Mouse (Mus musculus): ENCODE measurements around the gene Tff1.

The Tff1 gene

DNA sequence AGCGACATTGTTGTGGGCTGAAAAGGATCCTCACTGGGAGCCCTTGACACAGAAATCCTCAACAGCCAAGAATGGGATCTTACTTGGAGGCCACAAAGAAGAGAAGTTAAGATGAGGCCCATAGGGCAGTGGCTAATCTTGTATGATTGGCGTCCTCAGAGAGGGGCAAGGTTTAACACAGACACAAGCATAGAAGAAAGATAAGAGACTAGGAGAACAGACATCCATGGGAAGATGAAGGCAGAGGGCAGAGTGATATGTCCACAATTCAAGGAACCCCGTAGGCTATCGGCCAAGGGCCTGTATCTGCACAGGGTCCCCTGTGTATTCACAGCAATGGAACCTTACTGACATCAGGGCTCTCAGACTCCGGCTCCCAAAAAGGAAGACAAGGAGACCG lies 30.1 kb upstream of the Tff1 start:
- TF ChIP-seq NANOG (IDR thresholded peaks at IDR 0.05; ENCODE audit: borderline replicate concordance, low read length): no peak
- TF ChIP-seq POU5F1 (IDR thresholded peaks at IDR 0.05; ENCODE audit: borderline replicate concordance, low read length): no peak
- no peak for TF ChIP-seq CTCF (conservative IDR thresholded peaks at IDR 0.05; ENCODE audit: low read length)
- Histone ChIP-seq H3K9me3 (ENCODE audit: low read length) (no peaks in the 10 kb centered on the region), H3K4me1 (replicated peaks; ENCODE audit: low read depth, low read length) (peaks cover 31% of the 10 kb centered on the region), H3K4me3 (replicated peaks; ENCODE audit: low read length) (no peak overlapping the region), H3K27me3 (ENCODE audit: insufficient read depth, low read length) (peaks cover 9% of the 10 kb centered on the region; the same call in 1 of the 2 replicates), H3K36me3 (ENCODE audit: insufficient read depth, low read length) (no peaks in the 10 kb centered on the region)

DNA sequence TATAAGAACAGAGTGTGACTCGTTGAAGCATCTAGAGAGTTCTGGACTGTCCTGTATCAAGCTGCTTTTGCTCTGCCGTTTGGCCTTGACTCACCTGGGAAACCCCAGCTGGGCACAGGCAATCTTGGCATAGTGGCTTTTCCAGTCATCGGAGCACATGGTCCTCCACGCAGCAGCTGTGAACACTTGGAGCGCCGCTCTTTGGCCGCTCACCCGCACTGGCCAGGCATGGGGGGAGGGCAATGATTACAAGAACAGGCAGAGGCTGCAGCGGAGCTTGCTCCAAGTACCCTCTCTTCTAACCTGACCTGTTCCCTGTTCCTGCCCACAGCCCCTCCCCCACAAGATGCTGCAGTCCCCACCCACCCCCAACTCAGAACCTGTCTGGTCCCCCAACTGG lies 28.3 kb upstream of the Tff1 start:
- H3K4me1 ChIP-seq (replicated peaks; ENCODE audit: low read depth, low read length): peaks cover 16% of the 10 kb centered on the region
- H3K9me3 ChIP-seq (ENCODE audit: low read length): no peaks in the 10 kb centered on the region
- H3K4me3 ChIP-seq (replicated peaks; ENCODE audit: low read length): no peak overlapping the region
- H3K36me3 ChIP-seq (ENCODE audit: insufficient read depth, low read length): no peaks in the 10 kb centered on the region
- TF ChIP-seq NANOG (IDR thresholded peaks at IDR 0.05; ENCODE audit: borderline replicate concordance, low read length): no peak
- no peak for TF ChIP-seq CTCF (conservative IDR thresholded peaks at IDR 0.05; ENCODE audit: low read length)
- no peak for TF ChIP-seq POU5F1 (IDR thresholded peaks at IDR 0.05; ENCODE audit: borderline replicate concordance, low read length)
- H3K27me3 ChIP-seq (ENCODE audit: insufficient read depth, low read length): peaks cover 9% of the 10 kb centered on the region; the same call in 1 of the 2 replicates

DNA sequence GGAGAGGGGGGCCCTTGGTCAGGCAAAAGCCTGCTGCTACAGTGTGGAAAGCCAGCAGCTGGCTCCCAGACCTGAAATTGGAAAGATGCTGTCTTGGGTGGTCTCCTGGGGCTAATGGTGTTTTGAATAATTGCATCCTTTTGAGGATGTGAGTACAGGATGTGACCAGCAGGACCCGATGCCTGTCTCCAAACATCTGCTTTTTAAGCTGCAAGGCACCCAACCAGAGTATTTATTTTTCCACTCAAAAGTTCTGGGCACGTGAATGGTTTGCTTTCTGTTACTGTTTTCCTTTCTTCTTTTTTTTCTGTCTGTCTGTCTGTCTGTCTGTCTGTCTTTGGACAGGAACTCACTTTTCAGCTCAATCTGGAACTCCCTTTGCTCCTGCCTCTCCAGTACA lies 27.6 kb upstream of the Tff1 start:
- Histone ChIP-seq H3K27me3 (ENCODE audit: insufficient read depth, low read length) (peaks cover 9% of the 10 kb centered on the region; the same call in 1 of the 2 replicates), H3K4me3 (replicated peaks; ENCODE audit: low read length) (no peak overlapping the region), H3K36me3 (ENCODE audit: insufficient read depth, low read length) (no peaks in the 10 kb centered on the region), H3K4me1 (replicated peaks; ENCODE audit: low read depth, low read length) (peaks cover 10% of the 10 kb centered on the region), H3K9me3 (ENCODE audit: low read length) (no peaks in the 10 kb centered on the region)
- TF ChIP-seq CTCF (conservative IDR thresholded peaks at IDR 0.05; ENCODE audit: low read length) (no peak), POU5F1 (IDR thresholded peaks at IDR 0.05; ENCODE audit: borderline replicate concordance, low read length) (no peak), NANOG (IDR thresholded peaks at IDR 0.05; ENCODE audit: borderline replicate concordance, low read length) (no peak)

DNA sequence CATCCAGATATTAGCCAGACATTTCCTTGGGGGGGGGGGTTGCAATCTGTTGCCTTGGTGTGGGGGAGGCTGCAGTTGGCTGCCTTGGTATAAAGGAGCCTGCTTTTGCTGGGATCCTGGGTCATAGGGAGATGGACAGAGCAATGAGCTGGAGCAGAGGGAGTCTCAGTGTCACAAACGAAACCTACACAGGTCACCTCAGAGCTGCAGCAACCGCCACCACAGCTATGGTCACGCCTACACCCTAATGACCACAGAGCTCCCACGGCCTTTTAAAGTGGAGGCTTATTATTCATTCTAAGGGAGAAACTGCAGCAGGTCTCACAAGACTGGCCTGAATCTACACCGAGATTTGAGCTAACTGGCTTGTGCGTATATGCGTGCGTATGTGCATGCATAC lies 26.7 kb upstream of the Tff1 start:
- TF ChIP-seq NANOG (IDR thresholded peaks at IDR 0.05; ENCODE audit: borderline replicate concordance, low read length) (no peak), CTCF (conservative IDR thresholded peaks at IDR 0.05; ENCODE audit: low read length) (no peak), POU5F1 (IDR thresholded peaks at IDR 0.05; ENCODE audit: borderline replicate concordance, low read length) (no peak)
- Histone ChIP-seq H3K9me3 (ENCODE audit: low read length) (no peaks in the 10 kb centered on the region), H3K4me1 (replicated peaks; ENCODE audit: low read depth, low read length) (peaks cover 8% of the 10 kb centered on the region), H3K36me3 (ENCODE audit: insufficient read depth, low read length) (no peaks in the 10 kb centered on the region), H3K27me3 (ENCODE audit: insufficient read depth, low read length) (peaks cover 5% of the 10 kb centered on the region; the same call in 1 of the 2 replicates), H3K4me3 (replicated peaks; ENCODE audit: low read length) (no peak overlapping the region)

DNA sequence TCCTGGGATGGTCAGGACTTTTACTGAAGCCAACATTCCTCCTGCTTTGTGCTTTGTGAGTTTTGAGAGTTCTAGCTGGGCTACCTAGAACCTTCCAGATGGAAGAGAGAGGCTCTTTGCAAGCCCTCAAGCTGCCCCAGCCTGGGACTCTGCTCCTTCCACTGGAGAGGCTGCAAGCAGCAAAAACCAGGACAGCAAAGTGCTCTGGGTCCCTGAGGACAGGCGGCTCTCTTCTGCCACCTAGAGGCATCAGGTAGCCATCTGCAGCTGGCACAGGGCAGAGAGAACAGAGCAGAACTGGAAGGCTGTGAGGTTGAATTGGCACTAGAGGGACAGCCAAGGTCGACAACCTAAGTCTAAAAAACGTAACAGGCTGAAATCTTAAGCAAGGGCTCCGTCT lies 22.3 kb upstream of the Tff1 start:
- TF ChIP-seq NANOG (IDR thresholded peaks at IDR 0.05; ENCODE audit: borderline replicate concordance, low read length): no peak
- TF ChIP-seq CTCF (conservative IDR thresholded peaks at IDR 0.05; ENCODE audit: low read length): peak; percentile 89
- no peaks in the 10 kb centered on the region for H3K9me3 ChIP-seq (ENCODE audit: low read length)
- no peak overlapping the region for H3K4me3 ChIP-seq (replicated peaks; ENCODE audit: low read length)
- peaks cover 15% of the 10 kb centered on the region for H3K4me1 ChIP-seq (replicated peaks; ENCODE audit: low read depth, low read length)
- no peaks in the 10 kb centered on the region; the same call in 1 of the 2 replicates for H3K27me3 ChIP-seq (ENCODE audit: insufficient read depth, low read length)
- H3K36me3 ChIP-seq (ENCODE audit: insufficient read depth, low read length): no peaks in the 10 kb centered on the region

DNA sequence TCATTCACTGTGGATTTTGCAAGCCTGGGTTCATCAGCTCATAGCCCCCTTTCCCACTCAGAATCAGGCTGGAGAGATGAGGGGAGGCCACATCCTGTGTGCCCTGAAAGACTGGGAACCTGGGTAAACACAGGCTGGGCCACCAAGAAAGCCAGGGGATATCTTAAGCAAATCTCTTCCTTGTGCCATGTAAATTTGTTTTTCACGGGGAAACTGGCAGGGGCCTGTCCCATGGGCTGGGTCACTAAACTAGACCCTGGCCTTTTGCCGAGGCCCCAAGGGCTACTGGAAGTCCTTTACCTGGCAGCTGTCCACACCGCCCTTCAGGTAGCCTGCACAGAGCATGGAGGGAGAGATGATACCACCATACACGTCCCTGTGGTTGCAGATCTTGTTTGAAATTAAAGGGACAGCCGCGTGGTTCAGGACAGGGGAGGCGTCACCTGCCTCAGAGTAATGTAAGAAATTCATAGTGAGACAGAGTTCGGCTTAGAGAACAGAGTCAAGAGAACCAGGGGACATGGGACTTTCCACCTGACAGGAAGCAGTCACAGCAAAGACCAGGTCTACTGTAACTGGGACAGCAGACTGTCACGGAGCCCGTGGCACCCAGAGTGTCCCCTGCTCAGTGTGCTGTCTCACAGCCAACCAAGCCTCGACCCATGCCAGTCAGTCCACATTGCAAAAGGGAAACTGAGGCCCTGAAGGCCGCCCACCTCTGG lies 19.4 kb upstream of the Tff1 start:
- TF ChIP-seq CTCF (conservative IDR thresholded peaks at IDR 0.05; ENCODE audit: low read length) (no peak), NANOG (IDR thresholded peaks at IDR 0.05; ENCODE audit: borderline replicate concordance, low read length) (no peak), POU5F1 (IDR thresholded peaks at IDR 0.05; ENCODE audit: borderline replicate concordance, low read length) (no peak)
- Histone ChIP-seq H3K9me3 (ENCODE audit: low read length) (no peaks in the 10 kb centered on the region), H3K4me3 (replicated peaks; ENCODE audit: low read length) (no peak overlapping the region), H3K4me1 (replicated peaks; ENCODE audit: low read depth, low read length) (peaks cover 15% of the 10 kb centered on the region), H3K36me3 (ENCODE audit: insufficient read depth, low read length) (no peaks in the 10 kb centered on the region), H3K27me3 (ENCODE audit: insufficient read depth, low read length) (peaks cover 6% of the 10 kb centered on the region; the same call in 1 of the 2 replicates)

DNA sequence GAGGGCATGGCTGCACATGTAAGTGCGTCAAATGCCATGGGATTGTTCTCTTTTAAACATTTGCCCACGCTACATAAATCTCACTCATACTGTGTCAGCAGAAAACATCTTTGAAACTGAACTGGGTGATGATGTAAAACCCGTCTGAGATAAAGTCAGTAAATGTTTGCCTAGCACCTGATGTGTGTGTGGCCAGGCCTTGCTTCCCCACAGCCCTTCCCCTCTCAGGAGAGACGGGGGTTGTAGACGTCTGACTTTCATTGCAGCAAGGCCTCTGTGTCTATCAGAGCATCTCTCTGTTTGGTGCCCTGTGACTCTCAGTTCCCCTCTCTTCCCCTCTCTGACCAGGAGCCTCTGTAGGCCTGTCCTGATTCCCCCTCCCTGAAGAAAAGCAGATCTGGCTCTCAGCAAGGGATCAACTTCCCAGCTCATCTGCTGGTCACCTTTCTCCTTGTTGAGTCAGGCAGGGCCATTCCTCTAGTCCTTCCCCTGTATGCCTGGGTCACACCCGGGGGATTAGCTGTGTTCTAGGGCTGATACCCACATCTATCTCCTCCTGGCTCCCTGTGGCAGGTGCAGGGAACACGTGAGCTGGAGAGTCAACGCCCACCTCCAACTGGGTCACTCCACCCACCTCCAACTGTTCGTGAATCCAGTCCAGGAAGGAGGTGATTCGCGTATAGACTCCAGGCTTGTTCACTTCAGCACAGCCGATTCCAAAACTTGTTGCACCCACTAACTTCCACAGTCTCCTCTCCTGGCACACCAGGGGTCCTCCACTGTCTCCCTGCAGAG lies 18.3 kb upstream of the Tff1 start:
- Histone ChIP-seq H3K4me3 (replicated peaks; ENCODE audit: low read length) (no peak overlapping the region), H3K9me3 (ENCODE audit: low read length) (no peaks in the 10 kb centered on the region), H3K4me1 (replicated peaks; ENCODE audit: low read depth, low read length) (peaks cover 15% of the 10 kb centered on the region), H3K27me3 (ENCODE audit: insufficient read depth, low read length) (peaks cover 6% of the 10 kb centered on the region; the same call in 1 of the 2 replicates), H3K36me3 (ENCODE audit: insufficient read depth, low read length) (no peaks in the 10 kb centered on the region)
- TF ChIP-seq CTCF (conservative IDR thresholded peaks at IDR 0.05; ENCODE audit: low read length) (no peak), NANOG (IDR thresholded peaks at IDR 0.05; ENCODE audit: borderline replicate concordance, low read length) (no peak), POU5F1 (IDR thresholded peaks at IDR 0.05; ENCODE audit: borderline replicate concordance, low read length) (no peak)

DNA sequence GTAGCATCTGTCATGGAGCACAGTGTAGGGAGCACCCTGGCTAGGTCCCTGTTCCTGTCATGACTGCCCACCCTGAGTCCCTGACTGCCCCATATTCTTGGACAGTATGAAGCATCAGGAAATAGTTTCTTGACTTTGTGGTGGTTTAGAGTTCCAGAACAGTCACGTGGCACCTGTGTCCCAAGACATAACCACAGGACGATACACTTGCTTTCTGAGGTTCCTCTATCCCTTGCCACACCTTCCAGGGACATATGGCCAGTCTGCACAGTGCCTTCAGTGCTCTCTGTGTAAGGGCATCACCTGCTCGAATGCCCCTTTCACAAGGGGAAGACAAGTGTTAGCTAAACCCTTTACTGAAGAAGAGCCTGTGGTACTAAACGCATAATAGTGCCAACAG lies 16.4 kb upstream of the Tff1 start:
- no peaks in the 10 kb centered on the region for H3K36me3 ChIP-seq (ENCODE audit: insufficient read depth, low read length)
- TF ChIP-seq CTCF (conservative IDR thresholded peaks at IDR 0.05; ENCODE audit: low read length): no peak
- no peak for TF ChIP-seq POU5F1 (IDR thresholded peaks at IDR 0.05; ENCODE audit: borderline replicate concordance, low read length)
- no peak for TF ChIP-seq NANOG (IDR thresholded peaks at IDR 0.05; ENCODE audit: borderline replicate concordance, low read length)

More for the DNA sequence above, 16.4 kb upstream of the Tff1 start:
- Histone ChIP-seq H3K4me3 (replicated peaks; ENCODE audit: low read length) (no peak overlapping the region), H3K4me1 (replicated peaks; ENCODE audit: low read depth, low read length) (peaks cover 15% of the 10 kb centered on the region), H3K9me3 (ENCODE audit: low read length) (no peaks in the 10 kb centered on the region), H3K27me3 (ENCODE audit: insufficient read depth, low read length) (peaks cover 6% of the 10 kb centered on the region; the same call in 1 of the 2 replicates)
